Mouse (Mus musculus) gastrocnemius, adult 18-20 months (tissue): ENCODE results near the gene Pafah1b3. TPM values are rescaled to one million over a fixed set of nuclear protein-coding genes. Genes with fewer than 3 reads are reported as not detected.
"Not testable (repeated sequence)": the region's sequence is repeated elsewhere in the genome, so short reads cannot be mapped to it uniquely, and the experiment has no call there.

Source experiments
- DNase-seq: peaks from one replicate; pipeline ENCODE4 v3.0.0; 2021; ENCODE audit warnings: low spot score
- total RNA-seq, 2 experiments: library from RNA; stranded (reverse); gene quantifications; 2 replicates each; pipeline ENCODE4 v1.2.3; 2021

Pafah1b3 gene
- total RNA-seq, 2 experiments from 2014 or later, result 0.82 to 1.1 TPM

DNA sequence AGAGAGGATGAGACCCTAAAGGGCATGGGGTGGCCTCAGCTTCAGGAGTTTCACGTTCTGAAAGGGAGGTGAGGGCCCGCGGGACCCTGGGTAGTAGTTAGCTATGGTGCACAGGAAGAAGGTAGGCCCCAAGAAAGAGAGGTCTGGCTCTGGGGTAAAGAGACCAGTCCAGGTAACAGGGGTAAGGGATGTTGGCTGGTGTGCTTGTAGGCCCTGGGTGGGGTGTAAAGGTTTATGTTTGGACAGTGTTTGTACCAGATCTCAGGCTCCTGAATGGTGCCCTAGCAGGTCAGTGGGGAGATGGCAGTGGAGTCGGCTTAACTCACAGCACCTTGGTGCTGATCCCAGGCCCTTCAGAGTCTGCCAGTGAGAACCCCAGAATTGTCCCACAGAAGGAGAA, 28.8 kb downstream of the Pafah1b3 start:
- no peak for DNase-seq

DNA sequence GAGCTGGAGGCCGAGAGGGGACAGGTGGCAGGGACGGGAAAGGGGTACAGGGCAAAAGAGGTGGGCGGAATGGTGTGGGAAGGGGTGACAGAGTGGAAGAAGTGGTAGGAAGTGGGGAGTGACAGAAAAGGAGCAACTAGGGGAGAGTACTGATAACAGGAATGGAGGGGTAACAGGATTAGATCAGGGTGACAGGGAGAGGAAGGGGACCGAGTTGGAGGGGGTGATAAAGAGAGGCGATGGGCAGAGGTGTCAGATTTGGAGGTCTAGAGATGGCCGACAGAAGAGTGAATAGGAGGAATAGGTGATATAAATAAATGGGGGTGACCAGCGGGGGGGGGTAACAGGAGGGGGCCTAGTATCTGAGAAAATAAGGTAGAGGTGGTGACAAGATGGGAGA, 29.2 kb downstream of the Pafah1b3 start:
- no peak for DNase-seq

- peak; percentile 100 for DNase-seq
Observed at GRCm38 (mm10) chr7:25267751-25268463, 29.9 kb downstream of the Pafah1b3 start.

DNA sequence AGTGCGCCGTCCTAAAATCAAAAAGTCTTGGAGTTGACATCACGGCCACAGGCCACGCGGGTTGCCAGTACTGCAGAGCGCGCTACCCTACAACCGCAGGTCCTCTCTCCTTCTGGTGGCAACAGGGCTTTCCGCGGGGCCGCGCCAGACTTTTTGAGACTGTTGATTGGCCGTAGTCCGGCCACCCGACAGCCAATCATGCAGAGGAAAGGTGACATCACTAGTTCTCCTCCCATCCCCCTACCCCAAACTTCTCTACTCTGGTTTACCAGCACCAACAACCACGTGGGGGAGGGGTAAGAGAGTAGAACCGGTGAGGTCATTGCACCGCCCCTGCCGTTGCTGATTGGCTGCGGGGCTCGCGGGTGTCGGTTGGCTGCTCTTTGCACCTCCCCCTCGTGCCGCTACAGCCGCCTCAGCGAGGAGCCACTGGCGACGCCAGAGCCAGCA, 30.5 kb downstream of the Pafah1b3 start, which contains the start of gene Cic:
TSS of gene Cic (plus strand) at position 404 of the 450 bp plus-strand sequence.
- DNase-seq, result peak; percentile 100

DNA sequence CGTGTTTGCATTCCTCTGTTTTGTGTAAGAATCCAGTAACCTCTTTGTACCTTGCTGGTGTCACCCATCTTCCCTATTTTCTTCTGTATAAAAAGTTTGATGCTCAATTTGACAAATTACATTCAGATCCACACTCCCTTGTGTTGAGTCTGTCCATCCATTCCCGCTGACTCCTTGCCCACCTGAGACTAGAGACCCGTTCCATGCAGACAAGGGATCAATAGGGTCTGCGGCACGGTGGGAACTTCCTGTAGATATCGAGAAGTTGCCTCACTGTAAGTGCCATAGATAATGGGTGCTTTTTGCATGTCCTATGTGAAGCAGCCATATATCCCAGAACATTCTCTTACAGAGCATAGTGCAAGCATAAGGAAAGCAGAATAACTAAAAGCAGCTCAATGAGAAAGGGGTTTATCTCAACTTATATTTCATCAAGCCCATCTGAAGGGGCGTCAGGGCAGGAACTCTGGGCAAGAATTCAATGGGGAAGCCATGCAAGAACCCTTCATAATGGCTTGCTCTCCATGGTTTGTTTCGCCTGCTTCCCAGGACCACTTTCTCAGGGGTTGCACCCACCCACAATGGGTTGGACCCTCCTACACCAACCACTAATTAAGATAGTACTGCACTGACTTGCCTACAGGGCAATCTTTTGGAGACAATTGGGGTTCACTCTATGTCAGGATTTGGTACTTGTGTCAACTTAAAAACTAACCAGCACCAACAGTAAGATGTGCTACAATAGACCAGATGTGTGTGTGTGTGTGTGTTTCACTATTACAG, 31.4 kb downstream of the Pafah1b3 start:
- DNase-seq, result no peak

DNA sequence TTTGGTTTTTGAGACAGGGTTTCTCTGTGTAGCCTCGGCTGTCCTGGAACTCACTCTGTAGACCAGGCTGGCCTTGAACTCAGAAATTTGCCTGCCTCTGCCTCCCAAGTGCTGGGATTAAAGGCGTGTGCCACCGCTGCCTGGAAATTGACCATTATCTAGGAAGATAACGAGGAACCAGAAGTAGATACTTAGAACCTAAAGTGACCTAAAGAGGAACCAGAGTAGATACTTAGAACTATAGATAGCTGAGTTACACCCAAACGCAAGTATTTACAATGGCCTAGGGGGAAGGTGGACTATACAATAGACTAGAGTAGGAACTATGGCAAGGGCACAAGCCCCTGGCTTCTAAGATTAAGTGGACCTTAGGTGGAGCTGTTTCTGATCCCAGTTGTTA, 32.0 kb downstream of the Pafah1b3 start:
- DNase-seq, result not testable (repeated sequence)

GRCm38 (mm10) chr7:25263968-25264870, 33.6 kb downstream of the Pafah1b3 start:
- DNase-seq, result no peak

DNA sequence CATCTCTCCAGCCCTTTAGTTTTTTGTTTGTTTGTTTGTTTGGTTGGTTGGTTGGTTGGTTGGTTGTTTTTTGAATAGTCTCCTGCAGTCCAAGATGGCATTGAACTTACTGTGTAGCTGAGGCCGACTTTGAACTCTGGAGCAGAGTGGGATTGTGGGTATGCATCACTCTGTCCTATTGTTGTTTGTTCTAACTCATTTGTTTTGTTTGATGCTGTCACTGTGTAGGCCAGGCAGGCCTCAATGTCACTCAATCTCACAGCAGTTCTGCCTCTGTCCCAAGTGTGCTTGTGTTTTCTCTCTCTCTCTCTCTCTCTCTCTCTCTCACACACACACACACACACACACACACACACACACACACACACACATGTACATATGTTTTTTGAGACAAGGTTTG, 35.9 kb downstream of the Pafah1b3 start:
- no peak for DNase-seq

GRCm38 (mm10) chr7:25251822-25252221, 46.0 kb downstream of the Pafah1b3 start:
- no peak for DNase-seq

DNA sequence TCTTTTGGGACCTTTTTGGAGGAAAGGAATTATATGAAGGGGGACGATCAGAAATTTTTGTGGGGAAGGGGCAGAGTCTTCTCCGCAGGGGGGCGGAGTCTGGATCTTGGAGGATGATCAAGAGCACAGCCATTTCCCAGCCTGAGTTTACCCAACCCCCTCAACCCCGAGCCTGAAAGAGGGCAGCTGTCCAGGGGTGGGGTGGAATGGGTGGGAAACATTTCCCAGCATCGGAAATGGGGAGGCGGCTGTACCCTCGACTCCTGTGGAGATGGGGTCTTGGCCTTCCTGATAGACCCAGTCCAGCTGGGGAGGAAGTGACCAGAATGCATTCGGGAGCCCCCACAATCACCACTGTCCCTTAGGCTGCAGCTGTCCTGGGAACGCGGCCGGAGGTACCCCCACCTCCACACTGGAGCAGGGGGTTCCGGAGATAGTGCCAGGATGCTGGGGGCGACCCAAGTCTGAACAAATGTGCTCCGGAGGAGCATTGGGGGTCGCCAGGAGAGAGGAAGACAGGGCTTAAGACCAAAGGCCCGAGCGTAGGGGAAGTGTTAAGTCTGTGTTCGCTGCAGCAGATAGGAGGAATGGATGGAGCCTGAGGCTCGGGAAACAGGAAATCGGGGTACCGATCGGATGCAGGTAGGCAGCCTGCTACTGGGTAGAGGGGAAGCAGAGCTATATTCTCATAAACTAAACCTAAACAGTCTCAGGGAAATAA, 46.6 kb downstream of the Pafah1b3 start:
- peak; percentile 63 for DNase-seq

DNA sequence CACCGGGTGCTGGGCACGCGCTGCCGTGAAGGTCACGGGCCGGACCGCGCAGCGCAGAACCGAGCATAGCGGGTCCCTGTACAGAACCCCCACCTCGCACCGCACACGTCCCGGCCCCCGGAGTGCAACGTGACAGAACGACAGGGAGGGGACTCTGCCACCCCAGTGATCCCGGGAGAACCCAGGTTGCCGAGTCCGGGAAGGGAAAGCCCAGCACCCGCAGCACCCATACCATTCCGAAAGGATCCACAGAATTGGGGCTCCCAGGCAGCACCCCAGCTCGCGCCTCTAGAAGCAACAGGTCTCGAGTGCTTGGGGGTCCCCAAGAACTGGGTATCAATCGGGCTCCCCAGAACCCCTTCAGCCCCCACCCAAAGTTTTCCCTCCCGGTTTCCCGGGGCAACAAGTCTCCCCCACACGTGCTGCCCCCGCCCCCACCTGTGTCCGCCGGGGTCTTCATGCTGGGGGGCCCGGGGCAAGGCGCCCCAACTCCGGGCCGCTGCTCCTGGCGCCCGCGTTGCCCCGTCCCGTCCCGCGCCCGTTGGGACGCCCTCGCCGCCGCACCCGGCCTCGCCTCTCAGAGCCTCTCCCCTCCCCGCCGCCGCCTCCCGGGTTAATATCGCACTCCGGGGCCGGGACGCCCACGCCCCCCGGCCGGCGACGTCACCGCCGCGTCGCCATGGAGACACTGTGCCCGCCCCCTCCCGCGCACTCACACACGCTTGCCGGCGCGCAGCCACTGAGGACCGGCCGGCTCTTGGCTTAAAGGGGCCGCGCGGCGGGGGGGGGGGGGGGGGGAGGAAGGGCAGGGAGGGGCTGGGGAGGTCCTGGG, 47.4 kb downstream of the Pafah1b3 start, which contains the start of gene Erf:
TSS of gene Erf (minus strand) at position 621 of the 832 bp plus-strand sequence.
- DNase-seq, result peak; percentile 92

GRCm38 (mm10) chr7:25249314-25250140, 48.3 kb downstream of the Pafah1b3 start:
- peak; percentile 63 for DNase-seq

DNA sequence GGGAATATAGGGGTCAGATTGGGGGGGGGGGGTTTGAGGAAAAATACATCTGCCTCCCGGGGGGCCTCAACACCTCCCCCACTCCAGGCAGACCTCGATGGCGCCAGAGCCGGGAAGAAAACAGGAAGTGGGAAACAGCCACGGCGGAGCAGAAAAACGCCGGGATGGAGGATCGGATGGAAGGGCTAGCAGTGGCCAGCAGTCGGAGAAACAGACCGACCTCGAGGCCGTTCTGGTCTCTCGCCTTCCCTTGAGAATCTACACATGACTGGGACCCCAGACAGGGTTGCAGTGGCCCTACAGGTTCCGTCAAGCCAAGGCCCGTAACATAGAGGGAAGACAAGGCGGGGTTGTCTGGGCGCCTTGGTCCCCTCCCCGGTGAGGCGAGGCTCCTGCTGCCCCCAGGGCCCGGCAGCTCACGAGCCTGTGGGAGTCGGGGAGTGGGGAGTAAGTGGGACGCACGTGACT, 48.9 kb downstream of the Pafah1b3 start:
- DNase-seq, result no peak

GRCm38 (mm10) chr7:25248018-25248647, 49.7 kb downstream of the Pafah1b3 start:
- DNase-seq, result no peak

GRCm38 (mm10) chr7:25247498-25247897, 50.3 kb downstream of the Pafah1b3 start:
- no peak for DNase-seq

DNA sequence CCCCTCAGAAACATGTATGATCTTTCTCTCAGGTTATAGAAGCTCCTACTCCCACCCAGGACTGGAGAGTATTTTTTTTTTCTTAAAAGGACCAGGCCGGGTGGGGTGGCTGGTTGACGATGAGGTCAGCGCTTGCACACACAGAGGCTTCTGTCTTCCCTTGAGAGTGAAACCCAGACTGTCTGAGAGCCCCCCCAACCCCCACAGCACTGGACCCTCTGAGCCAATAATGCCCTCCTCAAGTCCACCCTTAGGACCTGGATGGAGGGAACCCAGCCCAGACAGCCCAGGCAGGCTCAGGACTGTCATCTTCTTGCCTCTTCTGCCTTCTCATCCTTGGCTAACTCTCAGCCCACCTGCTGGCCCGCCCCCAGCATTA, 51.0 kb downstream of the Pafah1b3 start:
- no peak for DNase-seq

DNA sequence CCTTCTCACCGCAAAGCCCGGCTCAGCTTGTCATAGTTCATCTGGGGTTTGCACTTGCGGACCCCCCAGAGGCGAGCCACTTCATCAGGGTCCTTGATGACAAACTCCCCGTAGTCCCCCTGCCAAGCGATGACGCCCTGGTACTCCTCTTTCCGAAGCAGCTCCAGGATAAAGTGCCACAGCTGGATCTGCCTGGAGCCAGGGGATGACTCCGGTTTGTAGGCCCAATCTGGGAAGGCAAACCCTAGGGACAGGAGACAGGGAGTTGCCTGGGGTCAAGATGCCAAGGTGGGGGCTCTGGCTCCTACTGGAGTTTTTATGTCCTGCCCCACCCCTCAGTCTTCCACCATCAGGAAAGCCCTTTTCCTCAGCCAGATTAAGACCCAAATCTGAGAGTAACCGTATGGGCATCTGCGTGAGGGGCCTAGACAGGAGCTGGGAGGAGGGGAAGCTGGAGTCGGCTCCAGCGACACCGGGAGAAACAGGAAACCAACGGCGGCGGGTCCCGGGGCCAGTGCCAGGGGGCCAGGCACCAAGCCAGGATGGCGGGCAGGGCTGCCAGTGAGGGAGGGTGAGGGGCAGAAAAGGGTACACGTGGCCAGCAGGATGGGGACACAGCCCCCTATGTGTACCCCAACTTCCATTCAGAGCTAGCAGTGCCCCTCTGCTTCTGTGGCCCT, 51.6 kb downstream of the Pafah1b3 start:
- DNase-seq, result no peak
